Mouse (Mus musculus): ENCODE data around the gene Det1. TPM values are rescaled to one million over a fixed set of nuclear protein-coding genes. Genes with fewer than 3 reads are reported as not detected.
A peak's percentile ranks its signal among the peaks of the same experiment; 100 is the strongest.

Gene Det1
- polyA plus RNA-seq, 1 experiment from 2014 or later: 20.5 TPM

- H3K4me2 ChIP-seq: no peak overlapping the region
- no peaks in the 10 kb centered on the region for H3K27me3 ChIP-seq (ENCODE audit: control insufficient read depth, insufficient read depth, low read length)
- H3K27ac ChIP-seq (ENCODE audit: low read depth, low read length): no peak overlapping the region
- WGBS: 48% methylated on average over 8 of the region's 9 CpGs
- H3K9me3 ChIP-seq (ENCODE audit: control insufficient read depth, low read length): no peaks in the 10 kb centered on the region
- ATAC-seq (ENCODE audit: low FRiP score): peak; percentile 33; the same call in 1 of the 2 replicates
- no peaks in the 10 kb centered on the region; the same call in 1 of the 2 replicates for H3K4me1 ChIP-seq (ENCODE audit: control insufficient read depth, insufficient read depth, low read length)
- no peak overlapping the region for H3K9ac ChIP-seq (ENCODE audit: low read length)
- no peak for DNase-seq (ENCODE audit: low spot score, missing footprints)
- H3K36me3 ChIP-seq (ENCODE audit: control insufficient read depth, insufficient read depth, low read length): no peaks in the 10 kb centered on the region; the same call in 1 of the 2 replicates
- no peak overlapping the region for H3K4me3 ChIP-seq (ENCODE audit: low read depth, low read length)
Observed at GRCm38 (mm10) chr7:78797843-78798455, 49.1 kb downstream of the Det1 start.

- WGBS: 91% methylated on average over 3 of the region's 3 CpGs
- H3K27ac ChIP-seq (ENCODE audit: low read depth, low read length): no peak overlapping the region
- no peaks in the 10 kb centered on the region for H3K9me3 ChIP-seq (ENCODE audit: control insufficient read depth, low read length)
- H3K27me3 ChIP-seq (ENCODE audit: control insufficient read depth, insufficient read depth, low read length): no peaks in the 10 kb centered on the region
- no peaks in the 10 kb centered on the region; the same call in 1 of the 2 replicates for H3K4me1 ChIP-seq (ENCODE audit: control insufficient read depth, insufficient read depth, low read length)
- H3K36me3 ChIP-seq (ENCODE audit: control insufficient read depth, insufficient read depth, low read length): no peaks in the 10 kb centered on the region; the same call in 1 of the 2 replicates
- H3K4me3 ChIP-seq (ENCODE audit: low read depth, low read length): no peak overlapping the region
- DNase-seq (ENCODE audit: low spot score, missing footprints) (no peak), ATAC-seq (ENCODE audit: low FRiP score) (no peak)
- no peak overlapping the region for H3K9ac ChIP-seq (ENCODE audit: low read length)
- no peak overlapping the region for H3K4me2 ChIP-seq
Observed at GRCm38 (mm10) chr7:78796624-78797023, 50.4 kb downstream of the Det1 start.

GRCm38 (mm10) chr7:78794571-78795092, 52.4 kb downstream of the Det1 start:
- Histone ChIP-seq H3K4me3 (ENCODE audit: low read depth, low read length) (no peak overlapping the region), H3K4me2 (no peak overlapping the region), H3K27me3 (ENCODE audit: control insufficient read depth, insufficient read depth, low read length) (no peaks in the 10 kb centered on the region), H3K4me1 (ENCODE audit: control insufficient read depth, insufficient read depth, low read length) (no peaks in the 10 kb centered on the region; the same call in 1 of the 2 replicates), H3K9ac (ENCODE audit: low read length) (no peak overlapping the region), H3K27ac (ENCODE audit: low read depth, low read length) (no peak overlapping the region), H3K9me3 (ENCODE audit: control insufficient read depth, low read length) (no peaks in the 10 kb centered on the region), H3K36me3 (ENCODE audit: control insufficient read depth, insufficient read depth, low read length) (no peaks in the 10 kb centered on the region; the same call in 1 of the 2 replicates)
- 87% methylated on average over 6 of the region's 6 CpGs for WGBS
- peak; percentile 31 for DNase-seq (ENCODE audit: low spot score, missing footprints)
- ATAC-seq (ENCODE audit: low FRiP score): no peak

GRCm38 (mm10) chr7:78793895-78794570, 53.0 kb downstream of the Det1 start:
- no peak overlapping the region for H3K4me3 ChIP-seq (ENCODE audit: low read depth, low read length)
- WGBS: 91% methylated on average over 13 of the region's 13 CpGs
- no peaks in the 10 kb centered on the region for H3K9me3 ChIP-seq (ENCODE audit: control insufficient read depth, low read length)
- peaks cover 1% of the 10 kb centered on the region for H3K36me3 ChIP-seq (ENCODE audit: control insufficient read depth, insufficient read depth, low read length)
- no peaks in the 10 kb centered on the region; the same call in 1 of the 2 replicates for H3K4me1 ChIP-seq (ENCODE audit: control insufficient read depth, insufficient read depth, low read length)
- H3K9ac ChIP-seq (ENCODE audit: low read length): no peak overlapping the region
- H3K27me3 ChIP-seq (ENCODE audit: control insufficient read depth, insufficient read depth, low read length): no peaks in the 10 kb centered on the region
- peak; percentile 45 for DNase-seq (ENCODE audit: low spot score, missing footprints)
- no peak for ATAC-seq (ENCODE audit: low FRiP score)
- H3K4me2 ChIP-seq: no peak overlapping the region
- H3K27ac ChIP-seq (ENCODE audit: low read depth, low read length): no peak overlapping the region

- 83% methylated on average over 15 of the region's 15 CpGs for WGBS
- no peaks in the 10 kb centered on the region for H3K27me3 ChIP-seq (ENCODE audit: control insufficient read depth, insufficient read depth, low read length)
- H3K4me2 ChIP-seq: no peak overlapping the region
- H3K27ac ChIP-seq (ENCODE audit: low read depth, low read length): no peak overlapping the region
- peak; percentile 90 for DNase-seq (ENCODE audit: low spot score, missing footprints)
- H3K4me3 ChIP-seq (ENCODE audit: low read depth, low read length): no peak overlapping the region
- H3K36me3 ChIP-seq (ENCODE audit: control insufficient read depth, insufficient read depth, low read length): peaks cover 4% of the 10 kb centered on the region
- ATAC-seq (ENCODE audit: low FRiP score): peak; percentile 70
- H3K9ac ChIP-seq (ENCODE audit: low read length): no peak overlapping the region
- H3K9me3 ChIP-seq (ENCODE audit: control insufficient read depth, low read length): no peaks in the 10 kb centered on the region
- H3K4me1 ChIP-seq (ENCODE audit: control insufficient read depth, insufficient read depth, low read length): no peaks in the 10 kb centered on the region
Observed at GRCm38 (mm10) chr7:78791359-78792222, 55.5 kb downstream of the Det1 start.

GRCm38 (mm10) chr7:78787793-78788380, 59.2 kb downstream of the Det1 start:
- Histone ChIP-seq H3K27me3 (ENCODE audit: control insufficient read depth, insufficient read depth, low read length) (no peaks in the 10 kb centered on the region), H3K9me3 (ENCODE audit: control insufficient read depth, low read length) (no peaks in the 10 kb centered on the region), H3K4me2 (no peak overlapping the region), H3K9ac (ENCODE audit: low read length) (no peak overlapping the region), H3K36me3 (ENCODE audit: control insufficient read depth, insufficient read depth, low read length) (peaks cover 4% of the 10 kb centered on the region), H3K4me1 (ENCODE audit: control insufficient read depth, insufficient read depth, low read length) (peaks cover 5% of the 10 kb centered on the region), H3K27ac (ENCODE audit: low read depth, low read length) (no peak overlapping the region), H3K4me3 (ENCODE audit: low read depth, low read length) (no peak overlapping the region)
- DNase-seq (ENCODE audit: low spot score, missing footprints): no peak
- 89% methylated on average over 12 of the region's 12 CpGs for WGBS
- ATAC-seq (ENCODE audit: low FRiP score): no peak

- Histone ChIP-seq H3K4me2 (no peak overlapping the region), H3K4me3 (ENCODE audit: low read depth, low read length) (no peak overlapping the region), H3K9ac (ENCODE audit: low read length) (no peak overlapping the region), H3K4me1 (ENCODE audit: control insufficient read depth, insufficient read depth, low read length) (peaks cover 10% of the 10 kb centered on the region), H3K9me3 (ENCODE audit: control insufficient read depth, low read length) (no peaks in the 10 kb centered on the region), H3K27me3 (ENCODE audit: control insufficient read depth, insufficient read depth, low read length) (no peaks in the 10 kb centered on the region), H3K27ac (ENCODE audit: low read depth, low read length) (no peak overlapping the region), H3K36me3 (ENCODE audit: control insufficient read depth, insufficient read depth, low read length) (peaks cover 4% of the 10 kb centered on the region)
- 84% methylated on average over 5 of the region's 5 CpGs for WGBS
- ATAC-seq (ENCODE audit: low FRiP score): no peak
- no peak for DNase-seq (ENCODE audit: low spot score, missing footprints)
Observed at GRCm38 (mm10) chr7:78785906-78786305, 61.2 kb downstream of the Det1 start.

GRCm38 (mm10) chr7:78782639-78783581, 64.2 kb downstream of the Det1 start, which contains the start of the genes Mrps11 and Mrpl46:
TSS of gene Mrps11 (plus strand) at chr7:78783119.
TSS of gene Mrpl46 (minus strand) at chr7:78783531.
- peak; percentile 99 for ATAC-seq (ENCODE audit: low FRiP score)
- H3K9ac ChIP-seq (ENCODE audit: low read length): peak within 1 kb of the TSS; percentile 89
- peak within 1 kb of the TSS; percentile 67 for H3K4me3 ChIP-seq (ENCODE audit: low read depth, low read length)
- H3K4me2 ChIP-seq: peak within 1 kb of the TSS; percentile 88
- no peaks in the 10 kb centered on the region; the same call in 1 of the 2 replicates for H3K36me3 ChIP-seq (ENCODE audit: control insufficient read depth, insufficient read depth, low read length)
- H3K4me1 ChIP-seq (ENCODE audit: control insufficient read depth, insufficient read depth, low read length): peaks cover 10% of the 10 kb centered on the region
- WGBS: under 1% methylated on average over 44 of the region's 44 CpGs
- no peak within 1 kb of the TSS; the same call in 1 of the 2 replicates for H3K27ac ChIP-seq (ENCODE audit: low read depth, low read length)
- H3K27me3 ChIP-seq (ENCODE audit: control insufficient read depth, insufficient read depth, low read length): no peaks in the 10 kb centered on the region
- peak; percentile 98 for DNase-seq (ENCODE audit: low spot score, missing footprints)
- no peaks in the 10 kb centered on the region for H3K9me3 ChIP-seq (ENCODE audit: control insufficient read depth, low read length)

Measured in midbrain, embryonic 11.5 days (tissue).